Mouse (Mus musculus) E14TG2a.4 (cell line): ENCODE data around the gene Kcnab1.

Experiments used
- H3K27me3 ChIP-seq: 2 replicates; pipeline ENCODE4 v1.6.1; 2014; ENCODE audit warnings: low read length, control low read depth; ENCODE audit not compliant: insufficient read depth
- H3K36me3 ChIP-seq: 2 replicates; pipeline ENCODE4 v1.6.1; 2014; ENCODE audit warnings: low read length, control low read depth; ENCODE audit not compliant: insufficient read depth
- H3K4me1 ChIP-seq: replicated peaks from 2 replicates; pipeline ENCODE4 v1.6.1; 2014; ENCODE audit warnings: low read depth, low read length, control low read depth
- H3K4me3 ChIP-seq: replicated peaks from 2 replicates; pipeline ENCODE4 v1.5.1; 2014; ENCODE audit warnings: mild to moderate bottlenecking, low read length
- H3K9me3 ChIP-seq: 2 replicates; pipeline ENCODE4 v1.6.1; 2014; ENCODE audit warnings: low read length, control low read depth
- CTCF ChIP-seq: conservative IDR thresholded peaks from 2 replicates; pipeline ENCODE4 v1.5.1; 2014; ENCODE audit warnings: low read length
- NANOG ChIP-seq: IDR thresholded peaks from 2 replicates; pipeline ENCODE4 v1.6.1; 2014; ENCODE audit warnings: borderline replicate concordance, low read length, mixed read lengths
- POU5F1 ChIP-seq: IDR thresholded peaks from 2 replicates; pipeline ENCODE4 v1.6.1; 2014; ENCODE audit warnings: low read length, borderline replicate concordance

The Kcnab1 gene

DNA sequence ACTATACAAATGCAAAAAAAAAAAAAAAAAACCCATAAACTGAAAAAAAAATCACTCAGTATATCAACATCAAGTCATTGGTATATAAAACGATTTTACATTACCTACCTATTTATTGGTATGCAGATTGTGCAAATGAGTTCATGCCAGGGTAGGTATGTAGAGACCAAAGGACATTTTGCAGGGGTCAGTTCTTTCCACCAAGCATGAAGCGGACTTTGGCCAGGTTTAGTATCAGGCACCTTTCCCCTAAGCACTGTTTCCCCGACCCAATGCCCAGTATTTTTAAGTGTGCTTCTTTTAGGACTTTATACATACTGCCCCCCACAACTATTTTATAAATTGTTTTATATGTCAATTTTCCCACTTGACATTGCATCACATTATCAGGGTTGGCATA, 310.5 kb downstream of the Kcnab1 start:
- no peaks in the 10 kb centered on the region for H3K9me3 ChIP-seq
- H3K27me3 ChIP-seq = no peaks in the 10 kb centered on the region
- H3K36me3 ChIP-seq = no peaks in the 10 kb centered on the region
- TF ChIP-seq POU5F1 = no peak
- TF ChIP-seq NANOG = no peak
- no peak for TF ChIP-seq CTCF
- peaks cover 10% of the 10 kb centered on the region for H3K4me1 ChIP-seq
- no peak overlapping the region for H3K4me3 ChIP-seq
